Mouse (Mus musculus): ENCODE measurements around the gene Amhr2. TPM values are rescaled to one million over a fixed set of nuclear protein-coding genes. Genes with fewer than 3 reads are reported as not detected.

Amhr2 gene
- polyA plus RNA-seq, 1 experiment from 2014 or later = 0.40 TPM

GRCm38 (mm10) chr15:102433173-102433572, 12.0 kb upstream of the Amhr2 start:
- Histone ChIP-seq H3K9me3 (no peaks in the 10 kb centered on the region), H3K4me3 (no peak overlapping the region), H3K27me3 (no peaks in the 10 kb centered on the region), H3K4me2 (no peak overlapping the region), H3K36me3 (peaks cover 73% of the 10 kb centered on the region), H3K27ac (no peak overlapping the region), H3K4me1 (replicated peaks) (no peaks in the 10 kb centered on the region), H3K9ac (no peak overlapping the region)
- no peak for ATAC-seq (ENCODE audit: low FRiP score)
- 98% methylated on average over 4 of the region's 4 CpGs for WGBS

- Histone ChIP-seq H3K36me3 (peaks cover 9% of the 10 kb centered on the region; the same call in 1 of the 2 replicates), H3K27me3 (no peaks in the 10 kb centered on the region), H3K4me2 (no peak overlapping the region), H3K9ac (no peak overlapping the region), H3K9me3 (no peaks in the 10 kb centered on the region), H3K27ac (no peak overlapping the region), H3K4me1 (replicated peaks) (no peaks in the 10 kb centered on the region), H3K4me3 (no peak overlapping the region)
- WGBS = 48% methylated on average over 2 of the region's 2 CpGs
- no peak for ATAC-seq (ENCODE audit: low FRiP score)
Measured at GRCm38 (mm10) chr15:102442490-102442889, 2.7 kb upstream of the Amhr2 start.

GRCm38 (mm10) chr15:102446448-102446847, 1.3 kb downstream of the Amhr2 start:
- ATAC-seq (ENCODE audit: low FRiP score) = no peak

GRCm38 (mm10) chr15:102449366-102449765, 4.2 kb downstream of the Amhr2 start:
- Histone ChIP-seq H3K4me2 (no peak overlapping the region), H3K4me3 (no peak overlapping the region)
- WGBS = 74% methylated on average over 8 of the region's 8 CpGs

More at GRCm38 (mm10) chr15:102446448-102446847, 1.3 kb downstream of the Amhr2 start:
- no peaks in the 10 kb centered on the region for H3K27me3 ChIP-seq
- H3K4me1 ChIP-seq (replicated peaks) = no peaks in the 10 kb centered on the region
- H3K9ac ChIP-seq = no peak overlapping the region
- H3K27ac ChIP-seq = no peak overlapping the region
- H3K36me3 ChIP-seq = no peaks in the 10 kb centered on the region
- H3K4me3 ChIP-seq = no peak overlapping the region
- no peak overlapping the region for H3K4me2 ChIP-seq
- H3K9me3 ChIP-seq = no peaks in the 10 kb centered on the region
- WGBS = 53% methylated on average over 6 of the region's 6 CpGs

GRCm38 (mm10) chr15:102450928-102451327, 5.8 kb downstream of the Amhr2 start:
- Histone ChIP-seq H3K4me1 (replicated peaks) (no peaks in the 10 kb centered on the region), H3K4me2 (no peak overlapping the region), H3K27ac (no peak overlapping the region), H3K4me3 (no peak overlapping the region), H3K9ac (no peak overlapping the region), H3K27me3 (no peaks in the 10 kb centered on the region), H3K9me3 (no peaks in the 10 kb centered on the region), H3K36me3 (no peaks in the 10 kb centered on the region)
- WGBS = 35% methylated on average over 7 of the region's 7 CpGs
- ATAC-seq (ENCODE audit: low FRiP score) = no peak

More at GRCm38 (mm10) chr15:102449366-102449765, 4.2 kb downstream of the Amhr2 start:
- Histone ChIP-seq H3K9ac (no peak overlapping the region), H3K27ac (no peak overlapping the region), H3K27me3 (no peaks in the 10 kb centered on the region), H3K4me1 (replicated peaks) (no peaks in the 10 kb centered on the region), H3K9me3 (no peaks in the 10 kb centered on the region), H3K36me3 (no peaks in the 10 kb centered on the region)
- no peak for ATAC-seq (ENCODE audit: low FRiP score)

- ATAC-seq (ENCODE audit: low FRiP score) = no peak
- H3K27me3 ChIP-seq = no peaks in the 10 kb centered on the region
- no peaks in the 10 kb centered on the region for H3K36me3 ChIP-seq
- no peak overlapping the region for H3K4me2 ChIP-seq
- WGBS = 85% methylated on average over 26 of the region's 26 CpGs
- H3K4me3 ChIP-seq = no peak overlapping the region
- no peaks in the 10 kb centered on the region for H3K9me3 ChIP-seq
- no peaks in the 10 kb centered on the region for H3K4me1 ChIP-seq (replicated peaks)
- H3K27ac ChIP-seq = no peak overlapping the region
- no peak overlapping the region for H3K9ac ChIP-seq
Measured at GRCm38 (mm10) chr15:102451666-102452430, 6.7 kb downstream of the Amhr2 start.

GRCm38 (mm10) chr15:102455993-102456392, 10.8 kb downstream of the Amhr2 start:
- H3K9me3 ChIP-seq = no peaks in the 10 kb centered on the region
- H3K36me3 ChIP-seq = no peaks in the 10 kb centered on the region
- H3K4me1 ChIP-seq (replicated peaks) = peaks cover 26% of the 10 kb centered on the region
- 36% methylated on average over 6 of the region's 6 CpGs for WGBS
- no peak for ATAC-seq (ENCODE audit: low FRiP score)
- H3K4me3 ChIP-seq = no peak overlapping the region
- no peak overlapping the region for H3K27ac ChIP-seq
- no peaks in the 10 kb centered on the region for H3K27me3 ChIP-seq
- H3K9ac ChIP-seq = no peak overlapping the region
- no peak overlapping the region for H3K4me2 ChIP-seq

GRCm38 (mm10) chr15:102458050-102458736, 13.0 kb downstream of the Amhr2 start:
- Histone ChIP-seq H3K36me3 (peaks cover 9% of the 10 kb centered on the region), H3K4me2 (peak overlapping the region; percentile 64), H3K27me3 (no peaks in the 10 kb centered on the region), H3K27ac (peak overlapping the region; percentile 48), H3K9ac (peak overlapping the region; percentile 67), H3K4me1 (replicated peaks) (peaks cover 31% of the 10 kb centered on the region), H3K9me3 (no peaks in the 10 kb centered on the region), H3K4me3 (peak overlapping the region; percentile 52)
- ATAC-seq (ENCODE audit: low FRiP score) = no peak
- WGBS = 74% methylated on average over 5 of the region's 5 CpGs

- Histone ChIP-seq H3K36me3 (peaks cover 15% of the 10 kb centered on the region), H3K27me3 (no peaks in the 10 kb centered on the region), H3K4me3 (peak within 1 kb of the TSS; percentile 52), H3K27ac (peak within 1 kb of the TSS; percentile 48), H3K9ac (peak within 1 kb of the TSS; percentile 67), H3K9me3 (no peaks in the 10 kb centered on the region), H3K4me1 (replicated peaks) (peaks cover 31% of the 10 kb centered on the region), H3K4me2 (peak within 1 kb of the TSS; percentile 64)
- ATAC-seq (ENCODE audit: low FRiP score) = peak; percentile 83
- WGBS = under 1% methylated on average over 19 of the region's 19 CpGs
Measured at GRCm38 (mm10) chr15:102458904-102459317, 13.7 kb downstream of the Amhr2 start, which contains the start of gene Prr13. Gene Prr13, plus strand, starts transcription at chr15:102459028.

- WGBS = 35% methylated on average over 6 of the region's 6 CpGs
- Histone ChIP-seq H3K9ac (peak overlapping the region; percentile 67), H3K9me3 (no peaks in the 10 kb centered on the region), H3K27ac (0 out of 2 replicates have a peak overlapping the region, but pooled peaks have one; percentile 48), H3K36me3 (peaks cover 15% of the 10 kb centered on the region), H3K4me1 (replicated peaks) (peaks cover 31% of the 10 kb centered on the region), H3K4me2 (peak overlapping the region; percentile 64), H3K4me3 (peak overlapping the region; percentile 52), H3K27me3 (no peaks in the 10 kb centered on the region)
- ATAC-seq (ENCODE audit: low FRiP score) = no peak
Measured at GRCm38 (mm10) chr15:102459381-102459780, 14.2 kb downstream of the Amhr2 start.

GRCm38 (mm10) chr15:102459847-102460246, 14.7 kb downstream of the Amhr2 start:
- H3K27me3 ChIP-seq = no peaks in the 10 kb centered on the region
- H3K4me2 ChIP-seq = peak overlapping the region; percentile 64
- ATAC-seq (ENCODE audit: low FRiP score) = no peak
- peaks cover 15% of the 10 kb centered on the region for H3K36me3 ChIP-seq
- WGBS = 75% methylated on average over 5 of the region's 5 CpGs
- peak overlapping the region; percentile 52; the same call in 1 of the 2 replicates for H3K4me3 ChIP-seq
- no peak overlapping the region for H3K27ac ChIP-seq
- H3K4me1 ChIP-seq (replicated peaks) = peaks cover 31% of the 10 kb centered on the region
- H3K9me3 ChIP-seq = no peaks in the 10 kb centered on the region
- peak overlapping the region; percentile 67 for H3K9ac ChIP-seq

- ATAC-seq (ENCODE audit: low FRiP score) = no peak
- peaks cover 31% of the 10 kb centered on the region for H3K4me1 ChIP-seq (replicated peaks)
- H3K9me3 ChIP-seq = no peaks in the 10 kb centered on the region
- no peak overlapping the region for H3K4me2 ChIP-seq
- H3K9ac ChIP-seq = peak overlapping the region; percentile 55
- H3K36me3 ChIP-seq = peaks cover 15% of the 10 kb centered on the region
- no peak overlapping the region for H3K27ac ChIP-seq
- 80% methylated on average over 12 of the region's 12 CpGs for WGBS
- H3K27me3 ChIP-seq = no peaks in the 10 kb centered on the region
- H3K4me3 ChIP-seq = no peak overlapping the region
Measured at GRCm38 (mm10) chr15:102460409-102460808, 15.2 kb downstream of the Amhr2 start.

All from hindbrain, embryonic 13.5 days (tissue).